Mouse (Mus musculus): ENCODE measurements at regions not wholly inside any gene's neighbourhood (a gene's known extent, or its start where the extent isn't known, plus 50 kb on each side); places are given as distances from the start of the nearest gene placed in this dataset.
"Not testable (repeated sequence)": the region's sequence is repeated elsewhere in the genome, so short reads cannot be mapped to it uniquely, and the experiment has no call there.

DNA sequence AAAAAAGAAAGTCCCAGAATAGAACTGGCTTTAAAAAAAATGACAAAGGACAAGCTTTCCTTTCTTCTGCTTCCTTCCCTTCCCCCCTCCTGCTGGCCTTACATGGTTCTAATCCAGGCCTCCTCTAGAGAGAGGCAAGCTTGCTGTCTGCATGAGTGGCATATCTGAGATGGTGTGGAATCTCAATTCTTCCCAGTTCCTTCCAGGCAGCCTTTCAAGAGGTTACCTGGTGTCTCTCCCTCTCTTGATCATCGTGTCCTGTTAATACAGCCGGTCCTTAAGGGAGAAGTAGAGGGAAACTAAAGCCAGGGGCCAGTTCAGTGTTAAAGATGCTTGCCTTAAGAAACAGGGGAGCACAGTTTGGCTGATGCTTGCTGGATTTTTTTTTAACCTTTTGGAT is 607.1 kb upstream of the Clint1 start:
- DNase-seq = no peak

DNA sequence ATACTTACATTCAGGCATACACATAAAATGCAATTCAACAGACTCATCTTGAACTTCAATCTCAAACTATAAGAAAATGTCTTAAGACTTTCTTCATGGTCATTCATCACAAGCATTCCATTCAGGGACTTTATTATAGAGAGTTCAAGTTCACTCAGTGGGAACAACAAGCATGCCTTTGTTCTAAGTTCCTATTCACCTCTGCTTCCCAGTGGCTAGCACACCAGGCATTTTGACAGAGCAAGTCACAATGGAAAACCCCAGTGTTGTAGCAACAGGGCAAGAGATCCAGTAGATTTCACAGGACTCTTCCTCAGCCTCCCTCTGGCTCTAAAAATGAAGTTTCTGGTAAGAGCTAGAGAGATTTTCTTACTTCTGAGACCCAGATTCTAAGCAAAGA is 595.8 kb upstream of the Clint1 start:
- DNase-seq = no peak

DNA sequence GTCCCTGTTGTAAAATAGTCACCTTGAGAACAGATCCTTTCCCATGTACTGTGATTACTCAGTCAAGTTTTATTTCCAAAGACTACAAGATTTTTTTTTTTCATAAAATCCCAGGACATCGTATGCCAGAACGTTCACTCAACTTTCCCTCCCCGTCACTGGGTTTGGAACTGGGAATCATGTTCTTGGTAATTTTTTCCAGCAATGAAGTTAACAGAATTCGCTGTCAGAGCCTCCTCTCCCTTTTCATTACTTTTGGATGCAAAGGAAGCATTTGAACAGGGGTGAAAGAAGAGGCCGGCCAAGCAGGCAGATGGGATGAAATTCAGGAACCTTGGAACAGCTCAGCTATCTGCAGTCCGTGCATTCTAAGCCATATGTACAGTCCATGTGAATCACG is 589.7 kb upstream of the Clint1 start:
- peak in 1 of 2 experiments; percentile 41 for DNase-seq

DNA sequence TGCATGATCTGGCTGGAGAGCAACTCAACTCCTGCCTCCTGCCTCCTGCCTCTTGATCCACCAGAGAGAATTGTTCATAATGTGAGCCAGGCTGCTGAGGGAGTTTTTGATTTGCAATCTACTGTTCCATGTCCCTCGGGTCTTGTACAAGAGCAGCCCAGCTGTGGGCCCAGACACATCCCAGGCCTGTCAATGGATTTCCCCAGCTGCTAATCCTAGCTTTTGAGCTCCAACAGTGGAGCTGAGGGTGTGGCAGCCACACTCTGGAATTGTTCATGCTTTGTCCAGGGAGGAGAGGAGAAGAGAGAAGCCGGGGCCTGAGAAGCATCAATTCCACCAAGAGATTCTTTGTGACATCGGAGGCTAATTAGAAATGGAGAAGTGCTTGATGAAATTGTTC is 587.9 kb upstream of the Clint1 start:
- DNase-seq = no peak

DNA sequence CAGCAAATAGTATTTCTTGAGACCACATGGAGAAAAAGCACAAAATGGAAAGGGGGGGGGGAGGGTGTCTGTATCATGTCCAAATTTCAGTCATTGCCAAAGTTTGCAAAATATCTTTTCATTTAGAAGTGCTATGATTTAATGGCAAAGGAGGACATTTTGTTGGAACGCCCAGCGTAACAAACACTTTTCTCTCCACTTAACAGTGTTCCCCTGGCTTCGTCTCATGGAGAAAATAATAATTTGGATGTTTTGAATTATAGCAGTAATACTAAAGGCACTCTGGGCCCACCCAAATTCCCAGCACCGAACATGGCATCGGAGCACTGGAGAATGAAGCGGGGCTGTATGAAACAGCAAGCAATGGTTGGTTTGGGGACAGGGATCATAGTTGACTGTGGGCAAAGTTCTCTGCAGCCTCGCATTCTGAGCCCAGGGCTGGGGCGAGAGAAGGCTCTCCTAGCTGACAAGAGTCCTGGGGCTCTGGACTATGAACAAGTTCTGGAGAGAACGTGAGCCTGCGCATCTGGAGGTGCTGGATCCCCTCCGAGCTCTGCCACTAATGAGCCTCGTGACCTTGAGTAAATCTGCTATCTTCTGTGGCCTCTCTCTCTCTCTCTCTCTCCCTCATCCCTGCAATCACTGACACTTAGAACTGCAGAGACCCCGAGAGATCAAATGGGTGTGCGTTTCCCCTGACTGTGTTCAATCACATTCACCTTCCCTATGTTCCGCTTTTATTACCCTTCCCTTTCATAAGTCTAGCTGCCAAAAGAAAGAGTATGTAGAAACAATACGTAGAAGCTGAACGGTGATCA is 586.5 kb upstream of the Clint1 start:
- DNase-seq = no peak

DNA sequence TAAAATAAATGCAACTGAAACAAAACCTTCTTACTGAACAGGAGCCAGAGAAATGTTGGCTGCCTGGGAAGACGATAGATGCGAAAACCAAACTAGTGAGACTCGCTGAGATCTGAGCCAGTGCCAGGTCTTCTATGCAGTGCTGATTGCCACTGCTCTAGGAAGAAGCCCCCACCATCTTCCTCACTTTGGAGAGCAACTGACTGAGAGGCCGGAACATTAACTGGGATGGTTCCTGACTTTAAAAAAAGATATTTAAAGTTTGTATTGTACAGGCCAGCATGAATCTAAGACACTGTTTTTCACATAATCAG is 585.9 kb upstream of the Clint1 start:
- peak in 1 of 2 experiments; percentile 15 for DNase-seq

DNA sequence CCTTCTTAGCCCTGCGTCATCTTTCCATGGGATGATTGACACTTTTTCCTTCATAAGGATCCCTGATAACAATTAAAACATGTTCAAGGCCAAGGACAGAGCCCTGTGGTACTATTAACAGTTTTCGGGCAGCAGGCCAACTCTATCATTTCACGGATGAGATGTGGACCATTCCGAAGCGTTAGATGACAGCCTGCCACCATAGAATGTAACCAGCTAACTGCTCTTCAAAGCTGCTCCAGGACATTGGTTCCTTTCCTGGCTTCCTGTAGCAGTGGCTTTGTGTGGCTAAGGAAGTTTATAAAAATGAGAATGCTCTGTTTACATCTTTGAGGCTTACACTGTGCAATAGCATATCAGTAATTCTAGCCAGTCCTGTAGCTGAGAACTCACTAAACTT is 582.6 kb upstream of the Clint1 start:
- DNase-seq = peak; percentile 61 to 74

DNA sequence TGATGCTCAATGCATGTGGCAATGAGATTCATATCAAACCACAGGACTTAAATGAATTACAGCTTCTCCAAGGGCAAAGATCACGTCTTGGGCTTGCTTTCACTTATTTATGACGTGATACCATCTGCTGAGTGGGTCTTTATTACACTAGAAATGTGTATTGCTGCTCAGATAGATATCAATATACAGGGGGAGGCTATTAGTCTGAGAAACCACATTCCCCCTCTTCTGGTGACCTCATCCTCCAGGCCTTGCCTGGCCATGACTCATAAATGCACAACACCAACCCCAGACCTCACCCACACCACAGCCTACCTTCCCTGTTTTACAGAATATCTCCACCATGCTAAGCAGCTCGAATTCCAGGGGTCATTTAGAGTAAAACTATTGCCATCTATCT is 580.6 kb upstream of the Clint1 start:
- DNase-seq = no peak

DNA sequence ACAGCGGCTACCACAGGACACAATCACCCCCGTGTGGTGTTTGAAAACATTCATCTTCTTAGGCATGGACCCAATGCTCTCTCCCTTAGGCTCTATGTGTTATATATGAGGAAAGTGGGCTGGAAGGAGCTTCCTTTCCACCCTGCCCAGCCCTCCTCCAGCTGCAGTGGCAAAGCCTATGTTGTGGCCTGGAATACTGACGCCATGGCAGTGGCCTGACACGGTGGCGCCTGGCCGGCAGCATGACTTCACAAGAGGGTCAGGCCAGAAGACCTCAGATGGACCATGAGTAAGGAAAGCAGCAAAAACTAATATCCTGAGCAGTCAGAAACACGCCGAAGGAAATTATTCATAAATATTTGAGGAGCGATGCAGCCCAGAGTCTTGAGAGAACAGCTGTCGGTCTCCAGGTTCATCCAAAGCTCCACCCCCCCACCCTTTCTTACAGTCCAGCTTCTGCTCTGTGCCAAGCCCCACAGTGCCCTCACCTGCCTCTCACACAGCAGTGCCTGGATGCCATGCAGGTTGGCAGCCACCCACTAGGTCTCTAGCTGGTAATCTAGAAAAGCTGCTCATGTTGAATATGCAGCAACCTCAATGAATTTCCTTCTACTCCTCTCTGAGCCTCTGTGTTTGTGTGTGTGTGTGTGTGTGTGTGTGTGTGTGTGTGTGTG is 577.3 kb upstream of the Clint1 start:
- peak; percentile 71 for DNase-seq

DNA sequence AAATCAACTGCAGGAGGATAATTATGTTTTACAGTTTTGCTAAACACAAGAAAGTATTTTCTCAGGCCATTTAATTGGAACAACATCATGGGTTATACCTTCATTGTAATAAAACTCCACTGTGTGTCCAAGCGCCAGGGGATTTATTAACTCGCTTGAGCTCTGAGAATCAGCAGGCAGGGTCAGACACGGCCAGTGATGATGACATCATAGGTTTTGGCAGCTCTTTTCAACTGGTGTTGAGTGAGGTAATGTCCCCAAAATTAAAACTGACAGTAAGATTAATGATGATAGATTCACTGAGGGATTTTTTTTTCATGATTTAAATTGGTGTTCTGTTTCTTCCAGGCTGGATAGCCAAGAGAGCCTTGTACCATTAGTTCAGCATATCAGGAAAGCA is 576.7 kb upstream of the Clint1 start:
- peak; percentile 30 to 35 for DNase-seq

DNA sequence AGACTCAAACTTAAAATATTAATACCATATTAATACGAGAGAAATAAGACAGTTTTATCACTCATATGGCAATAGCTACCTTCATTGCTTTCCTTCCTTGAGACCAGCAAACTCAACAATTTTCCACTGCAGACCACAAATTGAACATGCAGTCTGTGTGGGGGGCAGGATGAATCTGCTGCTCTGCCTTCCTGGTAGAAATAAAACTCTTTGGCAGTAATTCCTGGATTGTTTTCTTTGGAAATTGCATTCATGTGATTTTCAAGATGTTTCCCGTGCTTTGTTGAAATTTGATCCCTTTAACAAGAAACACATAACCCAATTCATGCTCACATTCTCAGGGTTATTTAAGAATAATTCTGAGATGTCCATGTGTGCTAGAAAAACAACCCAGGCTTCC is 555.1 kb upstream of the Clint1 start:
- DNase-seq = no peak

DNA sequence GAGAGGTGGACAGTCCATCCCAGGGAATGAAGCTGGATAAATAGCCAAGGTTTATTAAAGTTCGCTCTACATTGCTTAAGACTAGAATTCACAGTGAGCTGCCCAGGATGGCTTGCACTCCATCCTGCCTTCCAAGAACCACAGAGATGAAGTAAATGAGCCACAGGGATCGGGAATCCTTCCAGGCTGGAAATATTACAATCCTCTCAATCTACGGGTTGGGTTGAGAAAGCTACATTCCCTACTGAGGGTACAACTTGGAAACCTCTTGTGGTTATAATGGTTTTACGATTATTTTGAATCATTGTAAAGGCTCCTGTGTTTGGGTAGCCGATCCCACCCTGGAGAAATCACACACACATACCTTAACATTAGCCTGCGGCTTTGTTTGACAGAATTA is 539.9 kb upstream of the Clint1 start:
- DNase-seq = peak in 1 of 2 experiments; percentile 36

DNA sequence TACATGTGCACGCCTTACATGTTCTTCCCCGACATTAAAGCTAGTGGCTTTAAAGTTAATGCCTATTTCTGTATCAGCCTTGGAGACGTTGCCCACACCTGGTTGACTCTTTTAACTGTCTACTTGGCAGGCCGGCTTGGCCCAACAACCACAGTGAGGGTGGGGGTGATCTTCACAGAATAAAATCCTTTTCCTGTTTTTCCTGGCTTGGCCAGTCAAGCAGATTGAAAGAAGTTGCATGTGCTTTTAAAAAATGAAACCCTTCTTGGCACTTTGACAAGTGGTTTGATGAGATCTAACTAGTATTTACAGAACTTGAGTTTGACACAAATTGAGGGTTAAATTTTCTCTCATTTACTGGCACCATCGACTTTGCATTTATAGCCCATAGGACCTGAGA is 528.1 kb upstream of the Clint1 start:
- no peak for DNase-seq

DNA sequence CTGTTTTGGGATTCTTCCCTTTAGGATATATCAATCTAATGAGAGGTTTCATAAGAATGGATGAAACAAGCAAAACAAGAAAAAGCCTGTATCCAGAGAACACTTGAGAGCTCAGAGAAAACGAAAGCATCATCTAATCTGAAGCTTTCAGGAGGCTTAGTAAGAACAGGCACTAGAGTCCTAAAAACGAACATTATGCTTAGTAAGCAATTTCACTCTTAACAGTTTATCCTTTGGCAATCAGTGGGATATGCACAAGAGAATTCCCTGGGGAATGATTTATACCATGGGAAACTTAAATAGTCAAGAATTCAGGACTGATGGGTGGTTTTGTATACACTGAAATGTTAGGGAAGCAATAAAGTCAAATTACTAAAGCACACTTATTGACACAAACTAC is 521.5 kb upstream of the Clint1 start:
- no peak for DNase-seq

DNA sequence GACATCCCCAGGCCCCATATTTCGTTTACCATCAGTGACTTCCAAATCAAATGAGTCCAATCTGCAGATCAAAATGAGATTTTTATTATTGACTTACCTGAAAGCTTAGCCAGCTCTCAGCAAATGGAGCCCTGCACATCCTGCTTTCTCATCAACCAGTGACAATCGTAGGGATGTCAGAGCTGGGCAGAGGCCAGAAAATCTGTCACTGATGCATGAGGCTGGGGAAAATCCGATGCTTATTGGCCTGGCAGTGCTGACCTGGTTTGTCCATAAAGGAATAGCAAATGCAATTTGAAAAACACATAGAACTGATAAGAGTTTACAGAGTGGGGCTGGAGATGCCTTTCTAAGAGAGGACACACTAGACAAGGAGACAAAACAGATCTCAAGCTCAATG is 518.1 kb upstream of the Clint1 start:
- DNase-seq = peak; percentile 47 to 52

DNA sequence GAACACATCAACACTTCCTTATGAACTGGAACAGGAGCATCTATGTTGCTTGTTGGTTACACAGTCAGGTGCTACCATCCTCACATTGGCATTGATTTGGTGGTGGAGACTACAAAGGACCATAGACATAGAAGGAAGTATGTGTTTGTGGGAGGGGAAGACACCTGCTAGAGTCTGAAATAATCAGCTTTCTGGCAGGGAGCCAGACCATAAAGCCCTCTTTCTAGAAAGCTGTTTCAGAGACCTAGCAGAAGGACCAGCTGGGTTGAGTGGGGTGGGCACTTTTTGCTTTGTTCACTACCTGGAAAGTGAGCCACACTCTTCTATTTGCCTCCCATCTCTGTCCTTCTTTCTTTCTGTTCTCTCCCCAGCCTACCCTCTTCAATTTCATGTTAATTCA is 502.5 kb upstream of the Clint1 start:
- no peak for DNase-seq

DNA sequence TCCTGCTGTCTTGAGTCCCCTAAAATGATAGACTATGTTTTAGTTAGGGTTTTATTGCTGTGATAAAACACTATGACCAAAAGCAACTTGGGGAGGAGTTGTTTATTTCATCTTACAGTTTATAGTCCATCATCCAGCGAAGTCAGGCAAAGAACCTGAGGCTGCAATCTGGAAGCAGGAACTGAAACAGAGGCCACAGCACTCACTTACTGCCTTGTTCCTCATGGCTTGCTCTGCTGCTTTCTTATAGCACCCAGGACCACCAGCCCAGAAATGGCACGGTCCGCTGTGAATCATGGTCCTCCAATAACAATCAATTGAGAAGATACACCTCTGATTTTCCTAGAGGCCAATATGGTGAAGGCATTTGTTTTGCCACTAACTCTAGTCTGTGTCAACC is 486.5 kb upstream of the Clint1 start:
- DNase-seq = no peak

DNA sequence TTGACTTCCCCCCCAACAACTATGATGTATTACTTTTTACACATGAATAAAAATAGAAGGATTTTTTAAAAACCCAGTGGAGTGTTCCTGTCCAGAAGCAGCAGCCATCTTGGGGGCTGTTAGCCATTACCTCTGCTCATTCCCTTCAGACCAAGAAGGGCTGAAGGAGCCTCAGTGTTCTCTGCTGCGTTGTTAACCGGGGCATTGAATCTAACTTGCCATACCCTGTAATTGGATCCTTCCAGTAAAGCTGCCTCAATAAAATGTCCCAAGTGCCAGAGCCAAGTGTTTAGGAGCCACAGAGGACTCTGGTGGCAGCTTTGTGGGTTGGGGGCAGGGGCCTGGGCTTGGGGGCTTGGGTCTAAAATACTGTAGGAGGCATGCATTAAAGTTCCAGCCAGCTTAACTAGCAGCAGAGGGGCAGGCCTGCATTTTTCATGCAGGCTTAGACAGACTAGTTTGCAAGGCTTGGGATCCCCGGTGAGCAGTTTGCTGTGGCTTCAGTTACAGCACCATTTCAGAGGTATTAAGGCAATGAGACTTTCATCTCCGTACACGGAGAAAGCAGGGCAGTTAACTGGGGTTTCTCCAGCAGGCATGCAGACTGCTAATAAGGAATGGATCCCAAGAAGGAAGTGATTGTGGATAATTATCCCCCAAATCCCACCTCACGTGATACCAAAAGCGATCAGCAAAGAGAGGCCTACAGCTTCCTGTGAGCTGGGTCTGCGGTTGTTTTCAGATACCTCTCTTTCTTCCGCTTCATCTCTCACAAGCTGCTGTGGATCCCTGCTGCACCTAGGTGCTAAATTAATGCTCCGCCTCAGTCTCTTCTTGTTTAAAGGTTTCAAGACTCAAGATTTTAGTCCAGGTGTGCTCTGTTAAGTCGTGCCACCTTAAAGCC is 462.4 kb upstream of the Clint1 start:
- DNase-seq = no peak

DNA sequence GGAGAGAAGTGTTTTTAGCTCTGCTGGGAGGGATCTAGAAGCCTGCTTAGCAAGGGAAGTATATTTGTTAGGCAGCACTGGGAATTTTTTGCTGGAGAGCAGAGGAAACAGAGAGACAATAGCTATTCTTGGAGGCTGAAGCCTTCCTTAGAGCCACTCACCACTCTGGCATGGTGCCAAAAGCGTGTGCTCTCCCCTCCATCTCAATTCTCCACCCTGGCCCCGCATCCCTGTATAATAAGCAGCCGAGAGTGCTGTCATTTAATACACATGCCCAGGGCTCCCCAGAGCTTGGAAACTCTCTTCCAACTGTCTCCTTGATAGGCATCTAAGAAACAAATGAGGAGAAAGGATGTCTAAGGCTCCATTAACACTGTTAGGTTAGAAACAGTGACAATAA is 455.8 kb upstream of the Clint1 start:
- DNase-seq = peak; percentile 42 to 55

DNA sequence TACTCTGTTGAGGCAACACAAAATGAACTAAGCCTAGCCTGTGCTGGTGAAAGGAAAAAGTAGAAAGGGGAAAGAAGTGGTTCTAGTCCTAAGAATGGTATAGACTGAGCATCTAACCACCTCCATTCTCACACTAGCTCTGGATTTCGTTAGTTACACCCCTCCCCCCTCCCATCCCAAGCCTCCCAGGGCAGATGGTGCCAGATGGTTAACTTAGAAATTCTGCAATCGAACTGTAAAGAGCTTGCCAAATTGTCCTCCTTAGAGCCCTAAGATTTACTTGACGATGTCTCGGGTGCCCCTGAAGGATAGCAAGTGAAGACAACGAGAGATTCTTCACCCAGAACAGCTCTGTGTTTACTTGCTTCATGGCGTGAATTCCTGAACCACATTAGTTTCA is 453.7 kb upstream of the Clint1 start:
- no peak for DNase-seq

DNA sequence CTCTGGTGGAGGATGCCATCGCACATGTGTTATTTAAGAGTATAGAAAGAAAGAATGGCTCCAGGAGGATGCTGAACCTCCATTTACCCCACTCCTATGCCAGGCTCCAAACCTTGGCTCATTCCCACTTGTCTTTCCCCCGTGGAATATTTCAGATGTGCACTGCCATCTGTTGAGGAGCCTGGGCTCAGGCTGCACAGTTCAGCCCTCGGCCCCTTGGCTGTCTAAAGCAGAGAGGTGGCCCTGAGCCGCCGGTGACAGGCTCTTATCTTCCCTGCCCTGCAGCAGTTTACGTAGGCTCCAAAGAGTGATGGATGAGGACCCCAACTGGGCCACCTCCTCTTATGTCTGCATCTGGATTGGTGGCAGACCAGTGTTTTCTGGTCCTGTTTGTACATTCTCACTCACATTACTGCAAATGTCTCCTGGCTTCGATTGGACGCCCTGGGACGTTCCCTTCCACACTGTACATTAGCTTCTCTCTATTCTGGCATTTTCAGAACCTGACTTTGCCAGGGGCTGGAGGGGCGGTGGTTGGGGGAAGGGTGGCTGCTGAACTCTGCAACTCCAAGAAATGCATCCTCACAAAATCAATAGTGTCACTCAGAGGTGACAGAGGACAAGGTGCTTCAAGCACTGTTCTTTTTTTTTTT is 447.3 kb upstream of the Clint1 start:
- peak; percentile 31 to 41 for DNase-seq

DNA sequence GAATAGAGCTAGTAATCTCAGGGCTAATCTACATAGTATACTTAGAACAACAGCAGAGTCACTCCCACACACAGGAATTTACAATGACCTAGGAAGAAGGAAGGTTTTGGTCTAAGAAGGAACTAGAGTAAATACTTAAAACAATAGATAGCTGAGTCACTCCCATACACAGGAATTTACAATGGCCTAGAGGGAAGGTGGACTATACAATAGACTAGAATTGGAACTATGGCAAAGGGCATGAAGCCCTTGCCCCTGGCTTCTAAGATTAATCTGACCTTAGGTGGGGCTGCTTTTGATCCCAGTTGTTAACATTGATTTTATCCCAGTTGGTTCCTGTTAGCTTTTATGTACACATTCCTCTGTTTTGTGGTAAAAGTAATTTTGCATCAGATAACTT is 427.8 kb upstream of the Clint1 start:
- not testable (repeated sequence) for DNase-seq

Measured in cerebellum, postnatal 14 days (tissue).